Mouse (Mus musculus) kidney, adult 2 months (tissue): ENCODE measurements around the gene Psg16. TPM values are rescaled to one million over a fixed set of nuclear protein-coding genes. Genes with fewer than 3 reads are reported as not detected.

ENCODE experiments used
- DNase-seq: peaks from one replicate; pipeline ENCODE4 v3.0.0; 2021
- H3K27ac ChIP-seq: fragments of 200-500 bp; 2 replicates; pipeline ENCODE4 v1.5.1; 2012; ENCODE audit warnings: low read depth, low read length, control low read depth, inconsistent platforms; ENCODE audit not compliant: insufficient read depth
- H3K27me3 ChIP-seq: fragments of 200-500 bp; replicated peaks from 2 replicates; pipeline ENCODE4 v1.6.1; 2012; ENCODE audit warnings: mild to moderate bottlenecking, moderate library complexity, low read length, inconsistent platforms; ENCODE audit not compliant: control insufficient read depth, insufficient read depth
- H3K36me3 ChIP-seq: fragments of 200-500 bp; 2 replicates; pipeline ENCODE4 v1.6.1; 2012; ENCODE audit warnings: mild to moderate bottlenecking, moderate library complexity, low read length, inconsistent platforms; ENCODE audit not compliant: control insufficient read depth, insufficient read depth
- H3K4me1 ChIP-seq: fragments of 200-500 bp; 2 replicates; pipeline ENCODE4 v1.6.1; 2011; ENCODE audit warnings: low read length; ENCODE audit not compliant: control insufficient read depth, insufficient read depth
- H3K4me3 ChIP-seq: fragments of 200-500 bp; 2 replicates; pipeline ENCODE4 v1.5.1; 2011; ENCODE audit warnings: mild to moderate bottlenecking, low read depth, low read length, control low read depth; ENCODE audit not compliant: insufficient read depth
- CTCF ChIP-seq: fragments of 200-500 bp; conservative IDR thresholded peaks from 2 replicates; pipeline ENCODE4 v1.5.1; 2011; ENCODE audit warnings: low read depth, mild to moderate bottlenecking, control low read depth, low read length, moderate library complexity, mixed read lengths; ENCODE audit not compliant: insufficient read depth, insufficient read length
- POLR2A ChIP-seq: fragments of 200-500 bp; IDR thresholded peaks from one replicate; pipeline ENCODE4 v1.6.1; 2011; ENCODE audit warnings: low read depth, low read length, control low read depth
- WGBS: fragments of 180-500 bp; shearing (Covaris S2); methylation state at CpG from one replicate; pipeline ENCODE4 v1.1.7; 2018; 5-methylcytosine and 5-hydroxymethylcytosine counted together
- polyA plus RNA-seq: library from polyadenylated mRNA; depleted of rRNA; stranded (reverse); fragments of >200 nt; gene quantifications from 2 replicates; pipeline ENCODE4 v1.2.3, GENCODE M21; 2012; rRNA removed

The Psg16 gene
- 0.05 TPM in 1 of 2 replicates, not detected in the other for polyA plus RNA-seq

- TF ChIP-seq POLR2A: no peak
- peak; percentile 91 for TF ChIP-seq CTCF
- peak; percentile 69 for DNase-seq
- 69% methylated on average over 23 of the region's 23 CpGs for WGBS
Observed at GRCm38 (mm10) chr7:17073904-17074615, at the start of gene Psg16. Psg16 (plus strand) TSS chr7:17074040.

DNA sequence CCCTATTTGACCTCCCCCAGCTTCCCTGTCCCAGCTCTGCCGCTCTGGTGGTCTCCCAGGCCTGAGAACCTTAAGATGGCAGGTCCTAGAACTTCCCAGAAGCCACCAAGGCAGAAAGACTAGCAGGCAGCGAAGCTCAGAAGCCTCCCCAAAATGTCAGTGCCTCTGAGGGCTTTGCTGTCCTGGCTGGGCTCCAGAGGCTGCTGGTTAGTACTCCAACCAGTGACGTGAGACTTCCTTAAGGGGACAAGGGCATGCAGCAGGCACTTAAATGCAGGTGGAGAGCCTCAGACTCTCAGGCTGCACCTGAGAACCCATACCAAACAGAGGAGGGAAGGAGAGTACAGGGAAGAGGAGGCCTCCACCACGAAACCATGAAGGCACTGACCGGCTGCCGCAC is 49.7 kb upstream of the Psg16 start:
- no peaks in the 10 kb centered on the region for H3K27me3 ChIP-seq
- TF ChIP-seq POLR2A (no peak), CTCF (no peak)
- no peaks in the 10 kb centered on the region for H3K36me3 ChIP-seq
- H3K4me3 ChIP-seq: no peak overlapping the region
- H3K27ac ChIP-seq: peak overlapping the region; percentile 64
- peaks cover 42% of the 10 kb centered on the region for H3K4me1 ChIP-seq
- 46% methylated on average over 6 of the region's 6 CpGs for WGBS
- DNase-seq: peak; percentile 65

More at GRCm38 (mm10) chr7:17073904-17074615, at the start of gene Psg16:
- Histone ChIP-seq H3K4me1 (no peaks in the 10 kb centered on the region), H3K27ac (no peak within 1 kb of the TSS), H3K36me3 (no peaks in the 10 kb centered on the region), H3K4me3 (no peak within 1 kb of the TSS), H3K27me3 (no peaks in the 10 kb centered on the region)

DNA sequence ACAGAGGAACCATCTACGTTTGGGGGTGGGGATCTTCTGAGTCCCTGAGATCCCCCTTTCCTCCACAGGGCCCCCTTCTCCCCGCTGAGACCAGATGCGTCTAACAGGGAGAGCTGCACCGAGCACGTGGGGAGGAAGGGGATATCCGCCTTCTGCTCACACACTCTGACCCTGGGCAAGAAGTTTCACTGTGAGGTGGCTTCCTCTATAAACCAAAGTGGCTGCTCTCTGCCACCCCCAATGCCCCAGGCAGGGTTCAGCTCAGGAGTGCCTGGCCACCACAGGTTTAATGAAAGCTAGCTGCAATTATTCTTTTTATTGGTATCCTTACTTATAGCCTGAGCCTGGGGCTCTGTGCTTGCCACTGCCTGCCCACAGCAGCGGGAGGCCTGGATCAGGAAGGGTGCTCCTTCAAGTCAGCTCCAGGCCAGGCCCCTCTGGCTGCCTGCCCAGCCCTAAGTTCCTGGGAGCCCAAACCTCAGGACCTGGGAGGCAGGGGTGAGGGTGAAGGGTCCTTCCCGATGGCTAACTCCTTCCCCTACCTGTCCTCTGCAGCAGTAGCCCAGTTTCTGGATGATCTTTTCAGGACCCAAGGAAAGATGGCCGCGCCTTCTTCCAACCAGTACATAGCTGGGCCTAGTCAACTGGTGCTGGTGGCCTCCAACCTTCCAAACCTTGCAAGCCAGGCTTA is 48.9 kb upstream of the Psg16 start:
- no peaks in the 10 kb centered on the region for H3K27me3 ChIP-seq
- TF ChIP-seq CTCF (no peak), POLR2A (no peak)
- DNase-seq: peak; percentile 85
- peak overlapping the region; percentile 64 for H3K27ac ChIP-seq
- WGBS: 29% methylated on average over 10 of the region's 10 CpGs
- H3K36me3 ChIP-seq: no peaks in the 10 kb centered on the region
- H3K4me1 ChIP-seq: peaks cover 42% of the 10 kb centered on the region
- H3K4me3 ChIP-seq: no peak overlapping the region

GRCm38 (mm10) chr7:17025505-17025894 is 48.3 kb upstream of the Psg16 start:
- H3K4me3 ChIP-seq: no peak overlapping the region
- H3K27ac ChIP-seq: peak overlapping the region; percentile 64
- WGBS: 27% methylated on average over 4 of the region's 4 CpGs

GRCm38 (mm10) chr7:17025896-17026622 is 47.8 kb upstream of the Psg16 start:
- DNase-seq: no peak
- TF ChIP-seq CTCF: no peak
- TF ChIP-seq POLR2A: no peak
- WGBS: 44% methylated on average over 9 of the region's 9 CpGs
- Histone ChIP-seq H3K4me1 (peaks cover 42% of the 10 kb centered on the region), H3K27ac (peak overlapping the region; percentile 64; the same call in 1 of the 2 replicates), H3K4me3 (no peak overlapping the region), H3K27me3 (no peaks in the 10 kb centered on the region), H3K36me3 (no peaks in the 10 kb centered on the region)

More at GRCm38 (mm10) chr7:17025505-17025894, 48.3 kb upstream of the Psg16 start:
- TF ChIP-seq CTCF: no peak
- TF ChIP-seq POLR2A: no peak
- DNase-seq: peak; percentile 67
- Histone ChIP-seq H3K27me3 (no peaks in the 10 kb centered on the region), H3K4me1 (peaks cover 42% of the 10 kb centered on the region), H3K36me3 (no peaks in the 10 kb centered on the region)

DNA sequence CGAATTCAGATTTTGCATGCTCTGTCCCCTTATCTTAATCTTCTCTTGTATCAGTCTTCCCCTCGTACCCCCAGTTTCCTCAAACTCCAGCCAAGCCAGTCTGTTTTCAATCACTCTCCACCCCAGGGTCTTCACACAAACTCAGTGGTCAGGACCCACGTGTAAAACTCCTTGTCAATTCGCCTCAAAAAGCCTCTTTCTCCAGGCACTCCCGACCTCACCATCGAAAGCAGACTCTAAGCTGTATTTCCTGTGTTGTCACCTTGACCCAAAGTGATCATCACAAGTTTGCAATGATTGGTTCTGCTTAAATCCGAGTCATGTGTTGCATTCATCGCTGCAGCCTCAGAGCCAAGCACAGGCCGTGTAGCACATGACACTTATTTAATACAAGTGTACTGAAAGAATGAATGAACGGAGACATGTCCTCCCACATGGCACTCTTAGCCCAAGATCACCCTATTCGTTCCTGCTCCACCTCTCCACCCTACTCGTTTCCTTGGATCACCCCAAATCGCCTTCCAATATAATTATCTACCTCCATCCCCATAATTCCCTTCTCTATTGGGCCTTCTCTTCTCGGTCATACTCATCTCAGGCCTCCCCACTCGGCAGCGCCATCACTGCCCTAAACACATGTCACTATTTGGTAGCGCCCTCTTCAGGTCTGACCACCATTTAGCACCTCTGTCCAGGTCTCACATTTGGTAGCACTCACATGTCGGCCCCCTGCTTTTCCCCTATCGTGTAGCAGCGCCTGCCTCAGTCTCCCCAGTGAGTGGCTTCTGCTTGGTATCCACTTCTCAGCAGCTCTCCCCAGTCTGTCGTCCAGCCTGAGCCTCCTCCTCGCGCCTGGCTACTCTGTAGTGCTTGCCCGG is 46.9 kb upstream of the Psg16 start:
- TF ChIP-seq POLR2A (no peak), CTCF (peak; percentile 67)
- Histone ChIP-seq H3K36me3 (no peaks in the 10 kb centered on the region), H3K27ac (peak overlapping the region; percentile 98), H3K27me3 (no peaks in the 10 kb centered on the region), H3K4me1 (peaks cover 42% of the 10 kb centered on the region), H3K4me3 (peak overlapping the region; percentile 95)
- WGBS: 5% methylated on average over 24 of the region's 24 CpGs
- DNase-seq: peak; percentile 82
